Mouse (Mus musculus) midbrain, embryonic 14.5 days (tissue): ENCODE results near the gene Chrnd. TPM values are rescaled to one million over a fixed set of nuclear protein-coding genes. Genes with fewer than 3 reads are reported as not detected.

ENCODE experiments used
- ATAC-seq: fragments of 200-750 bp; cut with Nextera tagmentation; 2 replicates; pipeline ENCODE4 v1.8.0; 2017; ENCODE audit warnings: moderate number of reproducible peaks, moderate library complexity; ENCODE audit not compliant: low FRiP score, low TSS enrichment
- DNase-seq: peaks from one replicate; pipeline ENCODE4 v3.0.0-alpha.2; 2015
- H3K27ac ChIP-seq: fragments of 300-500 bp; sonication (generic); replicated peaks from 2 replicates; pipeline ENCODE4 v1.5.1; 2014; ENCODE audit warnings: mild to moderate bottlenecking, low read depth, low read length, moderate library complexity
- H3K27me3 ChIP-seq: fragments of 300-500 bp; sonication (generic); 2 replicates; pipeline ENCODE4 v1.6.1; 2014; ENCODE audit warnings: low read length, control low read depth, mixed read lengths; ENCODE audit not compliant: control insufficient read depth, insufficient read depth
- H3K36me3 ChIP-seq: fragments of 300-500 bp; sonication (generic); 2 replicates; pipeline ENCODE4 v1.6.1; 2014; ENCODE audit warnings: low read length, control low read depth; ENCODE audit not compliant: control insufficient read depth, insufficient read depth
- H3K4me1 ChIP-seq: fragments of 300-500 bp; sonication (generic); 2 replicates; pipeline ENCODE4 v1.6.1; 2014; ENCODE audit warnings: mild to moderate bottlenecking, antibody characterized with exemption, low read length, control low read depth; ENCODE audit not compliant: control insufficient read depth, insufficient read depth
- H3K4me2 ChIP-seq: fragments of 300-500 bp; sonication (generic); 2 replicates; pipeline ENCODE4 v1.6.1; 2014; ENCODE audit warnings: mild to moderate bottlenecking, low read length, moderate library complexity
- H3K4me3 ChIP-seq: fragments of 300-500 bp; sonication (generic); replicated peaks from 2 replicates; pipeline ENCODE4 v1.5.1; 2014; ENCODE audit warnings: low read depth, low read length
- H3K9ac ChIP-seq: fragments of 300-500 bp; sonication (generic); replicated peaks from 2 replicates; pipeline ENCODE4 v1.6.1; 2014; ENCODE audit warnings: mild to moderate bottlenecking, low read length, moderate library complexity
- H3K9me3 ChIP-seq: fragments of 300-500 bp; sonication (generic); 2 replicates; pipeline ENCODE4 v1.6.1; 2016; ENCODE audit warnings: low read length, control low read depth, mixed read lengths; ENCODE audit not compliant: control insufficient read depth
- WGBS: fragments of 180-500 bp; shearing (Covaris S2); extraction: QIAGEN DNeasy Blood & Tissue Kit; methylation state at CpG from one replicate; pipeline ENCODE4 v1.1.7; 2014; 5-methylcytosine and 5-hydroxymethylcytosine counted together
- polyA plus RNA-seq: library from polyadenylated mRNA; unstranded; fragments of >200 nt; fragmentation: Nextera tagmentation; extraction: Ambion mirVana; gene quantifications from 2 replicates; pipeline ENCODE4 v1.2.1, GENCODE M21; 2014

The Chrnd gene
- polyA plus RNA-seq: not detected in 2 replicates

- Histone ChIP-seq H3K36me3 (no peaks in the 10 kb centered on the region), H3K27me3 (peaks cover 15% of the 10 kb centered on the region), H3K9ac (no peak within 1 kb of the TSS), H3K4me1 (no peaks in the 10 kb centered on the region; the same call in 1 of the 2 replicates), H3K4me2 (no peak within 1 kb of the TSS), H3K4me3 (no peak within 1 kb of the TSS), H3K9me3 (no peaks in the 10 kb centered on the region), H3K27ac (no peak within 1 kb of the TSS)
- WGBS: 44% methylated on average over 4 of the region's 4 CpGs
- no peak for ATAC-seq
- DNase-seq: no peak
Observed at GRCm38 (mm10) chr1:87190429-87190828, at the start of gene Chrnd. Gene Chrnd (plus strand): TSS chr1:87190607.

- H3K4me1 ChIP-seq: peaks cover 14% of the 10 kb centered on the region; the same call in 1 of the 2 replicates
- no peak overlapping the region for H3K4me2 ChIP-seq
- no peak overlapping the region for H3K27ac ChIP-seq
- no peak overlapping the region for H3K4me3 ChIP-seq
- H3K9me3 ChIP-seq: no peaks in the 10 kb centered on the region
- no peak overlapping the region for H3K9ac ChIP-seq
- no peaks in the 10 kb centered on the region for H3K36me3 ChIP-seq
- no peaks in the 10 kb centered on the region for H3K27me3 ChIP-seq
- 83% methylated on average over 4 of the region's 4 CpGs for WGBS
- ATAC-seq: no peak
- no peak for DNase-seq
Observed at GRCm38 (mm10) chr1:87141550-87141949, 48.9 kb upstream of the Chrnd start.

- Histone ChIP-seq H3K4me1 (peaks cover 14% of the 10 kb centered on the region; the same call in 1 of the 2 replicates), H3K36me3 (no peaks in the 10 kb centered on the region), H3K9me3 (no peaks in the 10 kb centered on the region), H3K27me3 (no peaks in the 10 kb centered on the region), H3K4me2 (no peak overlapping the region), H3K4me3 (no peak overlapping the region), H3K27ac (no peak overlapping the region), H3K9ac (no peak overlapping the region)
- ATAC-seq (no peak), DNase-seq (peak; percentile 56)
- WGBS: 47% methylated on average over 9 of the region's 9 CpGs
Observed at GRCm38 (mm10) chr1:87142456-87142855, 48.0 kb upstream of the Chrnd start.

- DNase-seq: peak; percentile 58
- Histone ChIP-seq H3K9ac (no peak overlapping the region), H3K4me1 (peaks cover 14% of the 10 kb centered on the region; the same call in 1 of the 2 replicates), H3K27me3 (no peaks in the 10 kb centered on the region), H3K4me3 (no peak overlapping the region), H3K27ac (no peak overlapping the region), H3K36me3 (no peaks in the 10 kb centered on the region), H3K9me3 (no peaks in the 10 kb centered on the region), H3K4me2 (no peak overlapping the region)
- ATAC-seq: no peak
- 57% methylated on average over 10 of the region's 10 CpGs for WGBS
Observed at GRCm38 (mm10) chr1:87143141-87143540, 47.3 kb upstream of the Chrnd start.

GRCm38 (mm10) chr1:87149422-87149821 lies 41.0 kb upstream of the Chrnd start:
- Histone ChIP-seq H3K4me2 (no peak overlapping the region), H3K27ac (no peak overlapping the region), H3K9ac (no peak overlapping the region), H3K4me3 (no peak overlapping the region), H3K9me3 (no peaks in the 10 kb centered on the region), H3K27me3 (peaks cover 37% of the 10 kb centered on the region), H3K36me3 (no peaks in the 10 kb centered on the region), H3K4me1 (0 out of 2 replicates have a peak, but pooled peaks cover 1% of the 10 kb centered on the region)
- no peak for ATAC-seq
- WGBS: 40% methylated on average over 13 of the region's 13 CpGs
- DNase-seq: no peak

GRCm38 (mm10) chr1:87151286-87151685 lies 39.1 kb upstream of the Chrnd start:
- Histone ChIP-seq H3K9me3 (no peaks in the 10 kb centered on the region), H3K4me3 (no peak overlapping the region), H3K27ac (no peak overlapping the region), H3K4me2 (no peak overlapping the region), H3K4me1 (0 out of 2 replicates have a peak, but pooled peaks cover 4% of the 10 kb centered on the region), H3K36me3 (no peaks in the 10 kb centered on the region), H3K9ac (no peak overlapping the region), H3K27me3 (peaks cover 56% of the 10 kb centered on the region)
- WGBS: 87% methylated on average over 6 of the region's 6 CpGs
- ATAC-seq: no peak
- no peak for DNase-seq

- DNase-seq (peak; percentile 58), ATAC-seq (peak; percentile 7; the same call in 1 of the 2 replicates)
- under 1% methylated on average over 72 of the region's 72 CpGs for whole genome bisulfite sequencing
- Histone ChIP-seq H3K27ac (no peak overlapping the region), H3K9ac (peak overlapping the region; percentile 20; the same call in 1 of the 2 replicates), H3K4me1 (0 out of 2 replicates have a peak, but pooled peaks cover 4% of the 10 kb centered on the region), H3K27me3 (peaks cover 74% of the 10 kb centered on the region), H3K9me3 (no peaks in the 10 kb centered on the region), H3K4me2 (peak overlapping the region; percentile 71), H3K36me3 (no peaks in the 10 kb centered on the region), H3K4me3 (peak overlapping the region; percentile 47)
Observed at GRCm38 (mm10) chr1:87153776-87154500, 36.5 kb upstream of the Chrnd start.

- ATAC-seq: no peak
- 0 out of 2 replicates have a peak, but pooled peaks cover 4% of the 10 kb centered on the region for H3K4me1 ChIP-seq
- H3K9ac ChIP-seq: peak overlapping the region; percentile 20; the same call in 1 of the 2 replicates
- H3K27ac ChIP-seq: no peak overlapping the region
- peaks cover 74% of the 10 kb centered on the region for H3K27me3 ChIP-seq
- DNase-seq: peak; percentile 46
- no peaks in the 10 kb centered on the region for H3K9me3 ChIP-seq
- 2% methylated on average over 58 of the region's 58 CpGs for WGBS
- peak overlapping the region; percentile 71 for H3K4me2 ChIP-seq
- H3K4me3 ChIP-seq: peak overlapping the region; percentile 47
- no peaks in the 10 kb centered on the region for H3K36me3 ChIP-seq
Observed at GRCm38 (mm10) chr1:87154501-87155120, 35.8 kb upstream of the Chrnd start.
